Mouse (Mus musculus) cortical plate, adult 2 months (tissue): Measurements from ENCODE around the gene Mus81.

Experiments
- CTCF ChIP-seq: fragments of 200-500 bp; IDR thresholded peaks from 2 replicates; pipeline ENCODE4 v1.5.1; 2011; ENCODE audit warnings: mild to moderate bottlenecking, control low read depth, low read length; ENCODE audit not compliant: insufficient read depth; ENCODE audit errors: extremely low read depth
- POLR2A ChIP-seq: fragments of 200-500 bp; IDR thresholded peaks from 2 replicates; pipeline ENCODE4 v1.6.1; 2011; ENCODE audit warnings: mild to moderate bottlenecking, low read length, control low read depth; ENCODE audit not compliant: insufficient read depth; ENCODE audit errors: extremely low read depth

DNA sequence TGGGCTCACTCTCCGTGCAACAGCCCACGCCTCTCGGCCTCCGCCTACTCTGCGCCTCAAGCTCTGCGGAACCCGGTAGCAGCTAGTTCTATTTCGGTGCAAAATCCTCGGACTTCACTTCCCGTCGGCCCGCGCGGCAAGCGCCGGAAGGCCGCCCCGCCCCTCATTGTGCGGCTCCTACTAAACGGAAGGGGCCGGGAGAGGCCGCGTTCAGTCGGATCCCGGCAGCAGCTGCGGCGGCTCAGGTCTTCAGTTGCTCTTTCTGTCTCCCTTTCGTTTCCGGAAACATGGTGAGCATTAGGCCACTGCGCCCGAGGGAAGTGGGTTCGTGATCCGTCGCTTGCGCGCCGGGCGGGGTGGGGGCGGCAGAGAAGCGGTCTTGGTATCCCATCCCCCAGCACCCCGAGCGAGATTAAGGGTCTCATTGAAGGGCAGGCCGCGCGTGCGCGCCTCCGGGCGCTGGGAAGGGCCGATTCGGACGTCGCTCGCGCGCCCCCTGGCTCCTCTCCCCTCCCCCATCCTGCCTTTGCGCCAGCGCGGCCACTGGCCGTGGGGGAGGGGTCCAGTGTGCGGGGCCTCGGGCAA, 2.2 kb upstream of the Mus81 start, which contains the start of gene Cfl1:
- TF ChIP-seq CTCF (no peak), POLR2A (peak; percentile 92)
